Mouse (Mus musculus) kidney, adult 2 months (tissue): ENCODE data around the gene 5430402E10Rik. TPM values are rescaled to one million over a fixed set of nuclear protein-coding genes. Genes with fewer than 3 reads are reported as not detected.
"Not testable (repeated sequence)": the region's sequence is repeated elsewhere in the genome, so short reads cannot be mapped to it uniquely, and the experiment has no call there.

Experiments
- DNase-seq: peaks from one replicate; pipeline ENCODE4 v3.0.0; 2021
- H3K27ac ChIP-seq: fragments of 200-500 bp; 2 replicates; pipeline ENCODE4 v1.5.1; 2012; ENCODE audit warnings: low read depth, low read length, control low read depth, inconsistent platforms; ENCODE audit not compliant: insufficient read depth
- H3K27me3 ChIP-seq: fragments of 200-500 bp; replicated peaks from 2 replicates; pipeline ENCODE4 v1.6.1; 2012; ENCODE audit warnings: mild to moderate bottlenecking, moderate library complexity, low read length, inconsistent platforms; ENCODE audit not compliant: control insufficient read depth, insufficient read depth
- H3K36me3 ChIP-seq: fragments of 200-500 bp; 2 replicates; pipeline ENCODE4 v1.6.1; 2012; ENCODE audit warnings: mild to moderate bottlenecking, moderate library complexity, low read length, inconsistent platforms; ENCODE audit not compliant: control insufficient read depth, insufficient read depth
- H3K4me1 ChIP-seq: fragments of 200-500 bp; 2 replicates; pipeline ENCODE4 v1.6.1; 2011; ENCODE audit warnings: low read length; ENCODE audit not compliant: control insufficient read depth, insufficient read depth
- H3K4me3 ChIP-seq: fragments of 200-500 bp; 2 replicates; pipeline ENCODE4 v1.5.1; 2011; ENCODE audit warnings: mild to moderate bottlenecking, low read depth, low read length, control low read depth; ENCODE audit not compliant: insufficient read depth
- WGBS: fragments of 180-500 bp; shearing (Covaris S2); methylation state at CpG from one replicate; pipeline ENCODE4 v1.1.7; 2018; 5-methylcytosine and 5-hydroxymethylcytosine counted together
- polyA plus RNA-seq: library from polyadenylated mRNA; depleted of rRNA; stranded (reverse); fragments of >200 nt; gene quantifications from 2 replicates; pipeline ENCODE4 v1.2.3, GENCODE M21; 2012; rRNA removed

5430402E10Rik gene
- polyA plus RNA-seq, result not detected in 2 replicates

DNA sequence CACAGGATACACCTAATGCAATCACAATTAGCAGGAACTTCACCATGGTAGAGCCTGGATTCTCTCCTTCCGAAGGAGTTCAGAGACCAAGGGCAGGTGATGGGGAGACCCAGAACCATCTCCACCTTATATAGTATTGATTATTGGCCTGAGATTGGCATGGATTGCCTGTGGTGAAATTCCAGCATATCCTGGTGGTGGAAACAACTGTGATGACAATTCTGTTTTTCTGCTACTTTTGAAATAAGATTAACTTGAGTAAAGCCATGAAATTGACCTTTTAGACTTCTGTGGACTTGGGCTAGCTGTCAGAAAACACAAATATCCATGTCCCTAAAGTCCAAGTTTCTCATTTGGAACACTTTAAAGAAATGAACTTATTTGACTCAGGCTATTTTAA is at the start of gene 5430402E10Rik:
Gene 5430402E10Rik, minus strand, starts transcription at position 101 of the 400 bp plus-strand sequence.
- not testable (repeated sequence) for DNase-seq, H3K36me3 ChIP-seq, H3K4me3 ChIP-seq, H3K27ac ChIP-seq, H3K4me1 ChIP-seq, H3K27me3 ChIP-seq
- 92% methylated on average over 1 of the region's 1 CpGs for WGBS

DNA sequence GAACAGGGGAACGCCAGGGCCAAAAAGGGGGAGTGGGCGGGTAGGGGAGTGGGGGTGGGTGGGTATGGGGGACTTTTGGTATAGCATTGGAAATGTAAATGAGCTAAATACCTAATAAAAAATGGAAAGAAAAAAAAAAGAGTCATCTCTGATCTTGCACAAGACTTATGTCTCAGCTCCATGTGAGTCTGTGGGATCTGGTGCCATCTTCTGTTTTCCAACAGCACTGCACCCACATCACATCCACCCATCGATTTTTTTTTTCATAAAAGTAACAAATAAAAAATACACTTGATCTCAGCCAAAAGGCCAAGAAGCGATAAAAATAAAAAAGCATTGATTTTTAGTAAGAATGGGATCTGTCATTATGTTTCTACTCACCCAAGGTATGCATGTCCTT is 44.8 kb downstream of the 5430402E10Rik start:
- not testable (repeated sequence) for H3K4me1 ChIP-seq, H3K36me3 ChIP-seq, H3K27ac ChIP-seq, H3K4me3 ChIP-seq, H3K27me3 ChIP-seq
- WGBS, result 33% methylated on average over 2 of the region's 4 CpGs
- DNase-seq, result peak; percentile 0

Other genes starting within 250 kb of the 5430402E10Rik start
- 6.4 and 7.4 TPM in 2 replicates for gene Prkx, start 128.8 kb downstream of the 5430402E10Rik start, polyA plus RNA-seq
- gene Pbsn, start 71.4 kb downstream of the 5430402E10Rik start, polyA plus RNA-seq, result not detected in 2 replicates
- gene Gm14744, start 60.3 kb downstream of the 5430402E10Rik start, polyA plus RNA-seq, result not detected in 2 replicates
- not detected in 2 replicates for gene Obp1a, start 166.3 kb upstream of the 5430402E10Rik start, polyA plus RNA-seq
- not detected in 2 replicates for gene Gm5938, start 200.4 kb upstream of the 5430402E10Rik start, polyA plus RNA-seq